Mouse (Mus musculus) lung, postnatal 0 days (tissue): ENCODE data around the gene Dph1. TPM values are rescaled to one million over a fixed set of nuclear protein-coding genes. Genes with fewer than 3 reads are reported as not detected.
"Not testable (repeated sequence)": the region's sequence is repeated elsewhere in the genome, so short reads cannot be mapped to it uniquely, and the experiment has no call there.

Source experiments
- ATAC-seq: fragments of 200-750 bp; cut with Nextera tagmentation; 2 replicates; pipeline ENCODE4 v1.8.0; 2017; ENCODE audit warnings: moderate library complexity
- DNase-seq: peaks from one replicate; pipeline ENCODE4 v3.0.0-alpha.2; 2016; ENCODE audit warnings: low spot score
- H3K27ac ChIP-seq: fragments of 300-500 bp; sonication (generic); 2 replicates; pipeline ENCODE4 v1.5.1; 2014; ENCODE audit warnings: antibody characterized with exemption, mild to moderate bottlenecking, low read length, mixed read lengths
- H3K27me3 ChIP-seq: fragments of 300-500 bp; sonication (generic); replicated peaks from 2 replicates; pipeline ENCODE4 v1.6.1; 2014; ENCODE audit warnings: low read length, mixed read lengths; ENCODE audit not compliant: insufficient read depth
- H3K36me3 ChIP-seq: fragments of 300-500 bp; sonication (generic); 2 replicates; pipeline ENCODE4 v1.6.1; 2014; ENCODE audit warnings: low read length, mixed read lengths; ENCODE audit not compliant: insufficient read depth
- H3K4me1 ChIP-seq: fragments of 300-500 bp; sonication (generic); 2 replicates; pipeline ENCODE4 v1.6.1; 2014; ENCODE audit warnings: antibody characterized with exemption, low read depth, low read length, mixed read lengths; ENCODE audit not compliant: insufficient read depth
- H3K4me2 ChIP-seq: fragments of 300-500 bp; sonication (generic); replicated peaks from 2 replicates; pipeline ENCODE4 v1.6.1; 2014; ENCODE audit warnings: low read depth, mild to moderate bottlenecking, low read length, moderate library complexity, mixed read lengths
- H3K4me3 ChIP-seq: fragments of 300-500 bp; sonication (generic); 2 replicates; pipeline ENCODE4 v1.5.1; 2014; ENCODE audit warnings: low read depth, low read length
- H3K9ac ChIP-seq: fragments of 300-500 bp; sonication (generic); replicated peaks from 2 replicates; pipeline ENCODE4 v1.6.1; 2014; ENCODE audit warnings: low read depth, mild to moderate bottlenecking
- H3K9me3 ChIP-seq: fragments of 300-500 bp; sonication (generic); 2 replicates; pipeline ENCODE4 v1.6.1; 2016; ENCODE audit warnings: low read length, mixed read lengths
- CTCF ChIP-seq: IDR thresholded peaks from 2 replicates; pipeline ENCODE4 v1.5.1; 2016; ENCODE audit warnings: antibody characterized with exemption, mild to moderate bottlenecking
- EP300 ChIP-seq: IDR thresholded peaks from 2 replicates; pipeline ENCODE4 v1.6.1; 2016; ENCODE audit warnings: antibody characterized with exemption, mild to moderate bottlenecking, control low read depth
- WGBS: fragments of 180-500 bp; shearing (Covaris S2); extraction: QIAGEN DNeasy Blood & Tissue Kit; methylation state at CpG from one replicate; pipeline ENCODE4 v1.1.7; 2014; 5-methylcytosine and 5-hydroxymethylcytosine counted together
- polyA plus RNA-seq: library from polyadenylated mRNA; unstranded; fragments of >200 nt; fragmentation: Nextera tagmentation; extraction: Ambion mirVana; gene quantifications from 2 replicates; pipeline ENCODE4 v1.2.1, GENCODE M21; 2015

Dph1 gene
- polyA plus RNA-seq, 1 experiment from 2014 or later: 14.8 TPM

DNA sequence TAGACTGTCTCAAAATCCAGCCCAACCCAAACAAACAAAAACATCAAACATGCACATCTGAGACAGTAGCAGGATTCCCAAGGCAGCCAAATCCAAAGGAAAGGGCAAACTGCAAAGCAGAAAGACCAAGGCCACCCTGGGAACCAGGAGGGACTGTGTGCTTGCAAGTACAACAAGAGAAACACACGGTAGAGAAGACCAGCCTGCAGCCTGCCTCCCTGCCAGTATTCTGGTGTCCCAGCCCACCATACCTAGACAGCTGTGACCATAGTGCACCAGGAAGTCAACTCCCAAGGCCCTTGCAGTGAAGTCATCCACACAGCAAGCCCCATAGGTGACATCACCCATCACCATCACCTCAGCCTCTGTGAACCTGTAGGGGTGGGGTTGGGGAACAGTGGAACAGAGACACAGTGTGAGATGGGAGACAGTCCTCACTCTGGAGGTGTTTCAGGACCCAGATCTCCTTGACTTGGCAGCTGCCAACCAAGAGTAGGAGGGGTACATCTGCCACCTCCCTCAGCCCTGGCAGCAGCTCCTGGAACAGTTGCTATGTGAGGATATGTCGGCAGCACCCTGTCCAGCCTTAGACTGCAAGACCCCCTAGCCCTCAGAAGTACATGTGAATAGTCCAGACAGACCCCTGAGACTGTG, 7.0 kb downstream of the Dph1 start:
- H3K27me3 ChIP-seq: no peaks in the 10 kb centered on the region
- H3K9ac ChIP-seq: no peak overlapping the region
- DNase-seq (no peak), ATAC-seq (no peak)
- H3K4me2 ChIP-seq: no peak overlapping the region
- H3K9me3 ChIP-seq: no peaks in the 10 kb centered on the region
- no peaks in the 10 kb centered on the region for H3K4me1 ChIP-seq
- TF ChIP-seq EP300 (no peak), CTCF (no peak)
- WGBS: 66% methylated on average over 2 of the region's 2 CpGs
- no peaks in the 10 kb centered on the region for H3K36me3 ChIP-seq
- H3K27ac ChIP-seq: no peak overlapping the region
- H3K4me3 ChIP-seq: no peak overlapping the region

- peak within 1 kb of the TSS; percentile 56 for H3K4me3 ChIP-seq
- H3K4me2 ChIP-seq: peak within 1 kb of the TSS; percentile 76
- H3K9me3 ChIP-seq: no peaks in the 10 kb centered on the region
- H3K27me3 ChIP-seq: no peaks in the 10 kb centered on the region
- peak; percentile 96 for DNase-seq
- peak; percentile 98 for ATAC-seq
- H3K27ac ChIP-seq: peak within 1 kb of the TSS; percentile 78
- peak within 1 kb of the TSS; percentile 67 for H3K9ac ChIP-seq
- H3K36me3 ChIP-seq: no peaks in the 10 kb centered on the region
- WGBS: 0% methylated on average over 33 of the region's 33 CpGs
- TF ChIP-seq EP300: no peak
- peak; percentile 94 for TF ChIP-seq CTCF
- H3K4me1 ChIP-seq: peaks cover 9% of the 10 kb centered on the region
Measured at GRCm38 (mm10) chr11:75178672-75179208, 12.3 kb downstream of the Dph1 start, which contains the start of gene Ovca2. Ovca2 (minus strand) TSS chr11:75178835.

- Histone ChIP-seq H3K27me3 (no peaks in the 10 kb centered on the region), H3K4me2 (peak overlapping the region; percentile 76), H3K4me1 (peaks cover 13% of the 10 kb centered on the region), H3K27ac (peak overlapping the region; percentile 78), H3K9ac (peak overlapping the region; percentile 67), H3K9me3 (no peaks in the 10 kb centered on the region), H3K36me3 (no peaks in the 10 kb centered on the region), H3K4me3 (peak overlapping the region; percentile 56)
- ATAC-seq (no peak), DNase-seq (no peak)
- WGBS: 47% methylated on average over 12 of the region's 12 CpGs
- no peak for TF ChIP-seq CTCF
- no peak for TF ChIP-seq EP300
Measured at GRCm38 (mm10) chr11:75178011-75178410, 13.0 kb downstream of the Dph1 start.

DNA sequence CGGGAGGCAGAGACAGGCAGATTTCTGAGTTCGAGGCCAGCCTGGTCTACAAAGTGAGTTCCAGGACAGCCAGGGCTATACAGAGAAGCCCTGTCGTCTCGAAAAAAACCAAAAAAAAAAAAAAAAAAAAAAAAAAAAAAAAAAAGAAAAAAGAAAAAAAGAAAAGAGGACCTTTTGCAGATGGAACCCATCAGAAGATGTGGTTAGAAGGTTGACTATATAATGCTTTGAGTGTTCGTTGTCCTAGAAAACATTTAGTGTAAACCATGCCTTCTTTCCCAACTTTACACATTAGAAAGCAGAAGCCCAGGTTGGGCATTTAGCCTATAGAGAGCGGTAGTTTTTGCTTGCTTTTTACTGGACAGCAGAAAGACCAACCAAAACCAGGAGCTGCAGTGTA, 16.5 kb downstream of the Dph1 start:
- 66% methylated on average over 6 of the region's 6 CpGs for WGBS
- not testable (repeated sequence) for H3K4me3 ChIP-seq, H3K9ac ChIP-seq, H3K36me3 ChIP-seq, DNase-seq, ATAC-seq, H3K9me3 ChIP-seq, H3K4me2 ChIP-seq, H3K27ac ChIP-seq
- H3K4me1 ChIP-seq: peaks cover 28% of the 10 kb centered on the region
- peaks cover 16% of the 10 kb centered on the region for H3K27me3 ChIP-seq

DNA sequence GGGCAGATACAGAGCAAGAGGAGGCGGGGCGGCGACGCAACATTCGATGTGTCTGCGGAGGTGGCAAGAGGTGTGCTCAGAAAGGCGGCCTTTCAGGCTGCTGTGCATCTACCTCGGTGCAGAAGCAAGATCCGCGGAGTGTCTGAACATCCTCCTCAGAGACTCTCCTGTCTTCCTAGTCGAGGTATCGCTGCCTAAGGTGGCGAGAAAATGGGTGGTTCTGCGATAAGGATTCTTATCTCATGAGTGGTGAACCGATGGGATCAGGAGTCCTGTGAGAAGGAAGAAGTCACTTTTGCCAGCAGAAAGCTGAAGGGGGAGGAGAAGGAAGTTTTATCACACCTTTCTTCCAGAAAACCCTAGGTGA, 17.3 kb downstream of the Dph1 start:
- H3K4me1 ChIP-seq: peaks cover 28% of the 10 kb centered on the region
- H3K27ac ChIP-seq: peak overlapping the region; percentile 9; the same call in 1 of the 2 replicates
- no peaks in the 10 kb centered on the region for H3K9me3 ChIP-seq
- H3K36me3 ChIP-seq: no peaks in the 10 kb centered on the region
- DNase-seq (no peak), ATAC-seq (no peak)
- H3K4me3 ChIP-seq: peak overlapping the region; percentile 59
- 0 out of 2 replicates have a peak overlapping the region, but pooled peaks have one; percentile 5 for H3K9ac ChIP-seq
- peaks cover 18% of the 10 kb centered on the region for H3K27me3 ChIP-seq
- TF ChIP-seq EP300: no peak
- no peak for TF ChIP-seq CTCF
- WGBS: 2% methylated on average over 15 of the region's 15 CpGs
- peak overlapping the region; percentile 72 for H3K4me2 ChIP-seq

DNA sequence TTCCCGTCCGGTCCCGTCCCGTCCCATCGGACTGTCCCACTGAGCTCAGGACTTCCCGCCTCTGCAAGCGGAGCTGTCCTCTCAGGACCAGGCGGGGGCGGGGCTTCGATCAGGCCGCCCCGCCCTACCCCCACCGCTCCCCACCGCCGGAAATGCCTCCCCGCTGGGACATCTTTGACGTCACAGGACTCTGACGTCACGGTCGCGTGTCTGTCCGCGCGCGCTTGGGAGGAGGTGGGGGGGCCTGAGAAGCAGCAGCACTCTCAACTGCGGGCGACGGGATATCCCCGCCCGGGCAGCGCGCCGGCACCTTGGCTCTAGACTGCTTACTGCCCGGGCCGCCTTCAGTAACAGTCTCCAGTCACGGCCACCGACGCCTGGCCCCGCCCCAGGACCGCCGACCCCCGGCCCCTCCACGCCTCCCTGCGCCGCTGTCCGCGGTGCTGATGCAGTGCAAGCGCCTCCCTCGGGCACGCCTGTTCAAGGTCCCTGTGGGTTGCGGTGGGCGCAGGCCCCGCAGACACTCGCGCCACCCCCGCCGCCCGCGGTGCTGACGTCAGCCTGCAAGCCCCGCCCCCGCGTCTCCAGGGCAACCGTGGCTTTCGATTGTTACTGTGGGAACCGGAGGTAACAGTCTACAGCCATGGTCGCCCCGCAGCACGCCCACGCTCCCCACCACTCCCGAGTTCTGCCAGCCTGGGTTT, 17.8 kb downstream of the Dph1 start:
- peak; percentile 72 for ATAC-seq
- Histone ChIP-seq H3K4me1 (peaks cover 28% of the 10 kb centered on the region), H3K4me2 (peak overlapping the region; percentile 72), H3K9me3 (no peaks in the 10 kb centered on the region), H3K36me3 (no peaks in the 10 kb centered on the region), H3K4me3 (peak overlapping the region; percentile 59), H3K9ac (0 out of 2 replicates have a peak overlapping the region, but pooled peaks have one; percentile 5), H3K27me3 (peaks cover 21% of the 10 kb centered on the region), H3K27ac (peak overlapping the region; percentile 9; the same call in 1 of the 2 replicates)
- DNase-seq: peak; percentile 86
- TF ChIP-seq EP300 (no peak), CTCF (no peak)
- WGBS: under 1% methylated on average over 55 of the region's 71 CpGs
